Mouse (Mus musculus) midbrain, postnatal 0 days (tissue): ENCODE results near the gene C130050O18Rik. TPM values are rescaled to one million over a fixed set of nuclear protein-coding genes. Genes with fewer than 3 reads are reported as not detected.

Experiments used
- ATAC-seq: fragments of 200-750 bp; cut with Nextera tagmentation; 2 replicates; pipeline ENCODE4 v1.8.0; 2017; ENCODE audit warnings: moderate number of reproducible peaks, mild to moderate bottlenecking, moderate TSS enrichment, moderate library complexity; ENCODE audit not compliant: low FRiP score
- DNase-seq: peaks from one replicate; pipeline ENCODE4 v3.0.0-alpha.2; 2015; ENCODE audit warnings: low spot score
- H3K27ac ChIP-seq: fragments of 300-500 bp; sonication (generic); 2 replicates; pipeline ENCODE4 v1.5.1; 2014; ENCODE audit warnings: low read depth, mild to moderate bottlenecking, low read length, mixed read lengths
- H3K27me3 ChIP-seq: fragments of 300-500 bp; sonication (generic); 2 replicates; pipeline ENCODE4 v1.6.1; 2014; ENCODE audit warnings: low read length, control low read depth, mixed read lengths; ENCODE audit not compliant: insufficient read depth
- H3K36me3 ChIP-seq: fragments of 300-500 bp; sonication (generic); 2 replicates; pipeline ENCODE4 v1.6.1; 2014; ENCODE audit warnings: low read length, control low read depth, mixed read lengths; ENCODE audit not compliant: insufficient read depth
- H3K4me1 ChIP-seq: fragments of 300-500 bp; sonication (generic); 2 replicates; pipeline ENCODE4 v1.6.1; 2014; ENCODE audit warnings: mild to moderate bottlenecking, control low read depth, antibody characterized with exemption, low read length, mixed read lengths; ENCODE audit not compliant: insufficient read depth
- H3K4me2 ChIP-seq: fragments of 300-500 bp; sonication (generic); 2 replicates; pipeline ENCODE4 v1.6.1; 2014; ENCODE audit warnings: low read depth, mild to moderate bottlenecking, low read length, mixed read lengths; ENCODE audit not compliant: poor library complexity, severe bottlenecking
- H3K4me3 ChIP-seq: fragments of 300-500 bp; sonication (generic); 2 replicates; pipeline ENCODE4 v1.5.1; 2014; ENCODE audit warnings: low read depth, mild to moderate bottlenecking, low read length, moderate library complexity
- H3K9ac ChIP-seq: fragments of 300-500 bp; sonication (generic); replicated peaks from 2 replicates; pipeline ENCODE4 v1.6.1; 2014; ENCODE audit warnings: mild to moderate bottlenecking, low read length, moderate library complexity, mixed read lengths; ENCODE audit not compliant: poor library complexity, severe bottlenecking
- H3K9me3 ChIP-seq: fragments of 300-500 bp; sonication (generic); 2 replicates; pipeline ENCODE4 v1.6.1; 2016; ENCODE audit warnings: low read length, control low read depth
- CTCF ChIP-seq: IDR thresholded peaks from 2 replicates; pipeline ENCODE4 v1.5.1; 2016; ENCODE audit warnings: antibody characterized with exemption, mild to moderate bottlenecking
- WGBS: fragments of 180-500 bp; shearing (Covaris S2); extraction: QIAGEN DNeasy Blood & Tissue Kit; methylation state at CpG from one replicate; pipeline ENCODE4 v1.1.7; 2014; 5-methylcytosine and 5-hydroxymethylcytosine counted together
- polyA plus RNA-seq: library from polyadenylated mRNA; unstranded; fragments of >200 nt; fragmentation: Nextera tagmentation; extraction: Ambion mirVana; gene quantifications from 2 replicates; pipeline ENCODE4 v1.2.1, GENCODE M21; 2015
- total RNA-seq: library from RNA; depleted of rRNA; stranded (reverse); fragments of >200 nt; gene quantifications from 2 replicates; pipeline ENCODE4 v1.2.3, GENCODE M21; 2014

C130050O18Rik gene
- total and polyA plus RNA-seq, 2 experiments from 2014 or later: not detected

GRCm38 (mm10) chr5:139381586-139382513 is 23.2 kb upstream of the C130050O18Rik start:
- WGBS: 85% methylated on average over 18 of the region's 18 CpGs
- Histone ChIP-seq H3K4me1 (no peaks in the 10 kb centered on the region), H3K4me3 (no peak overlapping the region), H3K4me2 (0 out of 2 replicates have a peak overlapping the region, but pooled peaks have one; percentile 15), H3K27me3 (no peaks in the 10 kb centered on the region), H3K27ac (peak overlapping the region; percentile 38), H3K36me3 (peaks cover 4% of the 10 kb centered on the region; the same call in 1 of the 2 replicates), H3K9me3 (no peaks in the 10 kb centered on the region), H3K9ac (no peak overlapping the region)
- ATAC-seq: no peak
- DNase-seq: no peak
- no peak for TF ChIP-seq CTCF

- Histone ChIP-seq H3K4me3 (no peak overlapping the region), H3K9ac (peak overlapping the region; percentile 8; the same call in 1 of the 2 replicates), H3K27ac (peak overlapping the region; percentile 38), H3K4me1 (no peaks in the 10 kb centered on the region), H3K36me3 (peaks cover 4% of the 10 kb centered on the region; the same call in 1 of the 2 replicates), H3K27me3 (no peaks in the 10 kb centered on the region), H3K4me2 (no peak overlapping the region), H3K9me3 (no peaks in the 10 kb centered on the region)
- no peak for TF ChIP-seq CTCF
- DNase-seq (peak; percentile 38), ATAC-seq (no peak)
- 64% methylated on average over 8 of the region's 8 CpGs for WGBS
Measured at GRCm38 (mm10) chr5:139382760-139383159, 22.3 kb upstream of the C130050O18Rik start.

GRCm38 (mm10) chr5:139383234-139383633 is 21.8 kb upstream of the C130050O18Rik start:
- TF ChIP-seq CTCF: no peak
- Histone ChIP-seq H3K4me1 (no peaks in the 10 kb centered on the region), H3K9ac (0 out of 2 replicates have a peak overlapping the region, but pooled peaks have one; percentile 8), H3K4me2 (no peak overlapping the region), H3K9me3 (no peaks in the 10 kb centered on the region), H3K27ac (peak overlapping the region; percentile 38; the same call in 1 of the 2 replicates), H3K36me3 (peaks cover 4% of the 10 kb centered on the region; the same call in 1 of the 2 replicates), H3K4me3 (no peak overlapping the region), H3K27me3 (no peaks in the 10 kb centered on the region)
- DNase-seq: no peak
- ATAC-seq: no peak
- 68% methylated on average over 9 of the region's 9 CpGs for WGBS

GRCm38 (mm10) chr5:139384531-139384930 is 20.5 kb upstream of the C130050O18Rik start:
- Histone ChIP-seq H3K9me3 (no peaks in the 10 kb centered on the region), H3K4me3 (no peak overlapping the region), H3K27ac (no peak overlapping the region), H3K4me1 (no peaks in the 10 kb centered on the region), H3K27me3 (no peaks in the 10 kb centered on the region), H3K4me2 (no peak overlapping the region), H3K36me3 (peaks cover 4% of the 10 kb centered on the region; the same call in 1 of the 2 replicates), H3K9ac (0 out of 2 replicates have a peak overlapping the region, but pooled peaks have one; percentile 19)
- no peak for ATAC-seq
- no peak for TF ChIP-seq CTCF
- 77% methylated on average over 10 of the region's 10 CpGs for WGBS
- no peak for DNase-seq

GRCm38 (mm10) chr5:139386047-139386446 is 19.0 kb upstream of the C130050O18Rik start:
- Histone ChIP-seq H3K4me1 (no peaks in the 10 kb centered on the region), H3K4me3 (no peak overlapping the region), H3K27ac (no peak overlapping the region), H3K9ac (no peak overlapping the region), H3K9me3 (no peaks in the 10 kb centered on the region), H3K4me2 (no peak overlapping the region), H3K27me3 (no peaks in the 10 kb centered on the region), H3K36me3 (peaks cover 4% of the 10 kb centered on the region; the same call in 1 of the 2 replicates)
- ATAC-seq (no peak), DNase-seq (no peak)
- no peak for TF ChIP-seq CTCF
- WGBS: 94% methylated on average over 5 of the region's 5 CpGs
